Mouse (Mus musculus) kidney, embryonic 14.5 days (tissue): ENCODE measurements around the gene Atf1. TPM values are rescaled to one million over a fixed set of nuclear protein-coding genes. Genes with fewer than 3 reads are reported as not detected.

Source experiments
- ATAC-seq: fragments of 200-750 bp; cut with Nextera tagmentation; 2 replicates; pipeline ENCODE4 v1.8.0; 2017; ENCODE audit warnings: moderate number of reproducible peaks, mild to moderate bottlenecking, moderate TSS enrichment, moderate library complexity; ENCODE audit not compliant: low FRiP score, low TSS enrichment
- H3K27ac ChIP-seq: fragments of 300-500 bp; sonication (generic); 2 replicates; pipeline ENCODE4 v1.5.1; 2014; ENCODE audit warnings: low read depth, mild to moderate bottlenecking, low read length, moderate library complexity, mixed read lengths
- H3K27me3 ChIP-seq: fragments of 300-500 bp; sonication (generic); 2 replicates; pipeline ENCODE4 v1.6.1; 2014; ENCODE audit warnings: mild to moderate bottlenecking, low read length; ENCODE audit not compliant: control insufficient read depth, insufficient read depth
- H3K36me3 ChIP-seq: fragments of 300-500 bp; sonication (generic); 2 replicates; pipeline ENCODE4 v1.6.1; 2014; ENCODE audit warnings: low read length, mixed read lengths; ENCODE audit not compliant: control insufficient read depth, insufficient read depth
- H3K4me1 ChIP-seq: fragments of 300-500 bp; sonication (generic); 2 replicates; pipeline ENCODE4 v1.6.1; 2014; ENCODE audit warnings: low read length, mixed read lengths; ENCODE audit not compliant: control insufficient read depth, insufficient read depth
- H3K4me2 ChIP-seq: fragments of 300-500 bp; sonication (generic); replicated peaks from 2 replicates; pipeline ENCODE4 v1.6.1; 2014; ENCODE audit warnings: low read depth, mild to moderate bottlenecking, low read length
- H3K4me3 ChIP-seq: fragments of 300-500 bp; sonication (generic); 2 replicates; pipeline ENCODE4 v1.5.1; 2014; ENCODE audit warnings: mild to moderate bottlenecking, low read length
- H3K9ac ChIP-seq: fragments of 300-500 bp; sonication (generic); 2 replicates; pipeline ENCODE4 v1.6.1; 2014; ENCODE audit warnings: low read depth, mild to moderate bottlenecking, low read length, moderate library complexity
- H3K9me3 ChIP-seq: fragments of 300-500 bp; sonication (generic); 2 replicates; pipeline ENCODE4 v1.6.1; 2016; ENCODE audit warnings: low read length; ENCODE audit not compliant: control insufficient read depth
- WGBS: fragments of 180-500 bp; shearing (Covaris S2); extraction: QIAGEN DNeasy Blood & Tissue Kit; methylation state at CpG from one replicate; pipeline ENCODE4 v1.1.7; 2014; 5-methylcytosine and 5-hydroxymethylcytosine counted together
- polyA plus RNA-seq: library from polyadenylated mRNA; unstranded; fragments of >200 nt; fragmentation: Nextera tagmentation; extraction: Ambion mirVana; gene quantifications from 2 replicates; pipeline ENCODE4 v1.2.1, GENCODE M21; 2014

The Atf1 gene
- polyA plus RNA-seq, 1 experiment from 2014 or later: 57.8 TPM

DNA sequence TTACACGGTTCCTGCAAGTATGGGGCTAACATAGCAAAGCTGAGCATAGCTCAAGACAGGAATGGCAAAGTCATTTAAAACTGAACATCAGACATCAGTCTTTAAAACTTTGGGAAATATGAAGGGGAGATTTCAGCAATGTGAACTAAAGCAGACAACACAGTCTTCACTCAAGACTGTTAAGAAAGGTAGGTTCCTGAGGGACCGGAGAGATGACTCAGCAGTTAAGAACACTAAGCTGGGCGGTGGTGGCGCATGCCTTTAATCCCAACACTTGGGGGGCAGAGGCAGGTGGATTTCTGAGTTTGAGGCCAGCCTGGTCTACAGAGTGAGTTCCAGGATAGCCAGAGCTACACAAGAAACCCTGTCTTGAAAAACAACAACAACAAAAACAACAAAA is 48.8 kb downstream of the Atf1 start:
- WGBS: 99% methylated on average over 4 of the region's 4 CpGs
- H3K4me2 ChIP-seq: no peak overlapping the region
- no peaks in the 10 kb centered on the region for H3K9me3 ChIP-seq
- no peak for ATAC-seq
- no peaks in the 10 kb centered on the region for H3K27me3 ChIP-seq
- H3K9ac ChIP-seq: no peak overlapping the region
- H3K4me3 ChIP-seq: no peak overlapping the region
- no peak overlapping the region for H3K27ac ChIP-seq
- H3K36me3 ChIP-seq: no peaks in the 10 kb centered on the region
- H3K4me1 ChIP-seq: no peaks in the 10 kb centered on the region

DNA sequence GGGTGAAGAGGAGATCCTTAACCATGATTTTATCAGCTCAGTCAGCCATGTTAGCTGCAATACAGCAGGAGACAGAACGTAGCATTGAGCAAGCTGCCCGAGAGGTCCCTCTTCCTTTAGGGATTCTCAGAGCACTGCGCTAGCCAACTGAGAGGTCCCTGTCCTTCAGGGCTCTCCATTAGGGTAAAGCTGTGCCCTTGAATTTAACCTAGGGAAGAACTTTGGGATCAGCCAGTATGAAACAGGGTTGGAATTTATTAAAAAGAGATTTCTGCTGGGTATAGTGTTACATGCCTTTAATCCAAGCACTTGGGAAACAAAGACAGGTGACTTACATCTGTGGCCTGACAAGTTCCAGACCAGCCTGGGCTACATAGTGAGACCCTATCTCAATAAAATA is 50.0 kb downstream of the Atf1 start:
- no peak for ATAC-seq
- Histone ChIP-seq H3K4me3 (no peak overlapping the region), H3K4me2 (no peak overlapping the region), H3K27me3 (no peaks in the 10 kb centered on the region), H3K9me3 (no peaks in the 10 kb centered on the region), H3K4me1 (no peaks in the 10 kb centered on the region), H3K27ac (no peak overlapping the region), H3K36me3 (no peaks in the 10 kb centered on the region), H3K9ac (no peak overlapping the region)
- WGBS: 91% methylated on average over 3 of the region's 3 CpGs

- Histone ChIP-seq H3K4me3 (no peak within 1 kb of the TSS), H3K4me2 (no peak within 1 kb of the TSS), H3K36me3 (no peaks in the 10 kb centered on the region), H3K4me1 (no peaks in the 10 kb centered on the region), H3K9ac (no peak within 1 kb of the TSS), H3K9me3 (no peaks in the 10 kb centered on the region), H3K27ac (no peak within 1 kb of the TSS), H3K27me3 (no peaks in the 10 kb centered on the region)
- no peak for ATAC-seq
- WGBS: 96% methylated on average over 20 of the region's 20 CpGs
Observed at GRCm38 (mm10) chr15:100280626-100281025, 53.0 kb downstream of the Atf1 start, which contains the start of gene Tmprss12. TSS of gene Tmprss12 (plus strand) at chr15:100280837.

- Histone ChIP-seq H3K27me3 (no peaks in the 10 kb centered on the region), H3K36me3 (no peaks in the 10 kb centered on the region), H3K4me3 (no peak overlapping the region), H3K4me2 (no peak overlapping the region), H3K27ac (no peak overlapping the region), H3K4me1 (no peaks in the 10 kb centered on the region), H3K9ac (no peak overlapping the region), H3K9me3 (no peaks in the 10 kb centered on the region)
- no peak for ATAC-seq
- 81% methylated on average over 6 of the region's 6 CpGs for WGBS
Observed at GRCm38 (mm10) chr15:100288980-100289379, 61.4 kb downstream of the Atf1 start.

- Histone ChIP-seq H3K9ac (no peak overlapping the region), H3K36me3 (no peaks in the 10 kb centered on the region), H3K9me3 (no peaks in the 10 kb centered on the region), H3K27ac (no peak overlapping the region), H3K4me1 (no peaks in the 10 kb centered on the region), H3K27me3 (no peaks in the 10 kb centered on the region), H3K4me2 (no peak overlapping the region), H3K4me3 (no peak overlapping the region)
- ATAC-seq: no peak
- WGBS: 85% methylated on average over 5 of the region's 5 CpGs
Observed at GRCm38 (mm10) chr15:100290858-100291257, 63.2 kb downstream of the Atf1 start.

DNA sequence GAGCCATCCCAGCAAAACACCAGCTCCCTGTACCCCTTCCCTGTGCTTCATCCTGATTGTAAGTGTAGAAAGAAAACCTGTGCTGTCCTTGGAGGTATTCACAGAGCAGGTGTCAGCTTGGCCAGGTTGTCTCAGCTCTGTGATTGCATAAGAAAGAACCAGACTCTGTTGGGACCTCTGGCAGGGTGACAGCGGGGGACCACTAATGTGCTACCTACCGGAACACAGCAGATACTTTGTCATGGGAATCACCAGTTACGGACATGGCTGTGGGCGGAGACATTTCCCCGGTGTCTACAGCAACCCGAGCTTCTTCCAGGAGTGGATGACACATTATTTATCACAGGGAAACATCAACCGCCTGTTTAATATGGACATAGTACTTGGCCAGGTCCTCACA is 64.7 kb downstream of the Atf1 start:
- Histone ChIP-seq H3K4me1 (no peaks in the 10 kb centered on the region), H3K27ac (no peak overlapping the region), H3K36me3 (no peaks in the 10 kb centered on the region), H3K4me2 (no peak overlapping the region), H3K9me3 (no peaks in the 10 kb centered on the region), H3K27me3 (no peaks in the 10 kb centered on the region), H3K4me3 (no peak overlapping the region), H3K9ac (no peak overlapping the region)
- 43% methylated on average over 7 of the region's 7 CpGs for WGBS
- ATAC-seq: no peak

- Histone ChIP-seq H3K27me3 (no peaks in the 10 kb centered on the region), H3K27ac (no peak overlapping the region), H3K4me1 (no peaks in the 10 kb centered on the region), H3K4me3 (no peak overlapping the region), H3K4me2 (no peak overlapping the region), H3K36me3 (no peaks in the 10 kb centered on the region), H3K9me3 (0 out of 2 replicates have a peak, but pooled peaks cover 3% of the 10 kb centered on the region), H3K9ac (no peak overlapping the region)
- 87% methylated on average over 5 of the region's 5 CpGs for WGBS
- ATAC-seq: no peak
Observed at GRCm38 (mm10) chr15:100297856-100298255, 70.2 kb downstream of the Atf1 start.

DNA sequence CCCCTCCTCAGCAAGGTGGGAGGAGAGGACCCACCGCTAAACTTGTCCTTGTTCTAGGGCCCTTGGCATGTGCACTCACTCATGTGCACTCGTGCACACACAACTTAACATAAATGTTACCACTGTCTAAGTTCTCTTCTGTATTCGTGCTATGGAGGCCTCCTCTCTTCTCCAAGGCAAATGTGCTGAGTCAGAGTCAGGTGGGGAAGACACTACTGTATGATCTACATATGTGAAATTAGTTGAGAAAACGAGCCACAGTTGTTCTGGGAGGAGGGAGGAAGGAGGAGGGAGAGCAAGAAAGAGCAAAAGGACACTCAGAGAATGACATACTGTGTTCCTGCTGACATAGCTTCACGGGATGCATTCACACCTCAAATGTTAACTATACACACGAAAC is 72.9 kb downstream of the Atf1 start:
- Histone ChIP-seq H3K4me2 (no peak overlapping the region), H3K9ac (no peak overlapping the region), H3K27ac (no peak overlapping the region), H3K4me3 (no peak overlapping the region), H3K9me3 (0 out of 2 replicates have a peak, but pooled peaks cover 3% of the 10 kb centered on the region), H3K27me3 (no peaks in the 10 kb centered on the region), H3K36me3 (no peaks in the 10 kb centered on the region), H3K4me1 (peaks cover 3% of the 10 kb centered on the region; the same call in 1 of the 2 replicates)
- no peak for ATAC-seq
- WGBS: 71% methylated on average over 6 of the region's 6 CpGs

- Histone ChIP-seq H3K36me3 (no peaks in the 10 kb centered on the region), H3K4me3 (no peak overlapping the region), H3K27ac (no peak overlapping the region), H3K4me1 (peaks cover 6% of the 10 kb centered on the region; the same call in 1 of the 2 replicates), H3K9me3 (0 out of 2 replicates have a peak, but pooled peaks cover 3% of the 10 kb centered on the region), H3K27me3 (no peaks in the 10 kb centered on the region), H3K9ac (no peak overlapping the region), H3K4me2 (no peak overlapping the region)
- WGBS: 85% methylated on average over 15 of the region's 15 CpGs
- ATAC-seq: no peak
Observed at GRCm38 (mm10) chr15:100301556-100301955, 73.9 kb downstream of the Atf1 start.
